Mouse (Mus musculus): Measurements from ENCODE around the gene Mxi1. TPM values are rescaled to one million over a fixed set of nuclear protein-coding genes. Genes with fewer than 3 reads are reported as not detected.

The Mxi1 gene
- polyA plus RNA-seq, 1 experiment from 2014 or later: 28.6 TPM

GRCm38 (mm10) chr19:53377652-53378051, 67.3 kb downstream of the Mxi1 start:
- H3K36me3 ChIP-seq (ENCODE audit: control insufficient read depth, insufficient read depth, low read length): peaks cover 16% of the 10 kb centered on the region; the same call in 1 of the 2 replicates

GRCm38 (mm10) chr19:53378421-53378820, 68.1 kb downstream of the Mxi1 start:
- Histone ChIP-seq H3K9ac (ENCODE audit: low read length) (no peak overlapping the region), H3K27ac (replicated peaks) (no peak overlapping the region), H3K4me1 (replicated peaks; ENCODE audit: control insufficient read depth, insufficient read depth) (no peaks in the 10 kb centered on the region), H3K36me3 (ENCODE audit: control insufficient read depth, insufficient read depth, low read length) (peaks cover 21% of the 10 kb centered on the region), H3K4me2 (replicated peaks; ENCODE audit: low read depth) (no peak overlapping the region), H3K27me3 (ENCODE audit: control insufficient read depth, insufficient read depth, low read length) (no peaks in the 10 kb centered on the region), H3K4me3 (ENCODE audit: low read depth, low read length) (no peak overlapping the region), H3K9me3 (ENCODE audit: control insufficient read depth, low read length) (no peaks in the 10 kb centered on the region)
- ATAC-seq (ENCODE audit: low FRiP score, low TSS enrichment) (peak; percentile 40; the same call in 1 of the 2 replicates), DNase-seq (ENCODE audit: low spot score) (no peak)
- WGBS: 91% methylated on average over 10 of the region's 10 CpGs
- TF ChIP-seq EP300 (optimal IDR thresholded peaks at IDR 0.05) (no peak), CTCF (IDR thresholded peaks at IDR 0.05; ENCODE audit: low read depth) (no peak)

More at GRCm38 (mm10) chr19:53377652-53378051, 67.3 kb downstream of the Mxi1 start:
- DNase-seq (ENCODE audit: low spot score): no peak
- Histone ChIP-seq H3K4me2 (replicated peaks; ENCODE audit: low read depth) (no peak overlapping the region), H3K4me3 (ENCODE audit: low read depth, low read length) (no peak overlapping the region), H3K9me3 (ENCODE audit: control insufficient read depth, low read length) (no peaks in the 10 kb centered on the region), H3K9ac (ENCODE audit: low read length) (no peak overlapping the region), H3K27me3 (ENCODE audit: control insufficient read depth, insufficient read depth, low read length) (no peaks in the 10 kb centered on the region), H3K4me1 (replicated peaks; ENCODE audit: control insufficient read depth, insufficient read depth) (no peaks in the 10 kb centered on the region), H3K27ac (replicated peaks) (no peak overlapping the region)
- ATAC-seq (ENCODE audit: low FRiP score, low TSS enrichment): no peak
- 69% methylated on average over 8 of the region's 8 CpGs for WGBS
- TF ChIP-seq CTCF (IDR thresholded peaks at IDR 0.05; ENCODE audit: low read depth) (no peak), EP300 (optimal IDR thresholded peaks at IDR 0.05) (no peak)

DNA sequence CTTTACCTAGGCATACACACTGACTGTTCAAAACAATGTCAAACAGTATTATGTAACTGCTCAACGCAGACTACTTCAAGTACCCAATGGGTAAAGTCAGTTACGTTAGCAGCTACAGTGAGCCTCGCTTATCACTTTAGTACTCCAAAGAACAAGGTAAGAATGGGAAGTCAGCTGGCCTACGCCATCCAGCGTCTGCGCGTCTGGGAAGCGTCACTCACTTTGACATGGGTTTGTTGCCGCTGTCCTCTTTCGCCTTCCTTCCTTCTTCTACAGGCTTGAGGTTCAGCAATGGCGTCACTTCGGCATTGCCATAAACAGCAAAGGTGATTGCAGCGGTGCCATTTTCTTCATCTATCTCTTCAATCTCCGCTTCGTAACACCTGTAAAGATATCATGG, 73.0 kb downstream of the Mxi1 start:
- TF ChIP-seq EP300 (optimal IDR thresholded peaks at IDR 0.05): no peak
- no peak for TF ChIP-seq CTCF (IDR thresholded peaks at IDR 0.05; ENCODE audit: low read depth)
- no peaks in the 10 kb centered on the region for H3K4me1 ChIP-seq (replicated peaks; ENCODE audit: control insufficient read depth, insufficient read depth)
- 93% methylated on average over 15 of the region's 15 CpGs for WGBS
- no peak overlapping the region for H3K27ac ChIP-seq (replicated peaks)
- H3K36me3 ChIP-seq (ENCODE audit: control insufficient read depth, insufficient read depth, low read length): peaks cover 20% of the 10 kb centered on the region
- H3K9ac ChIP-seq (ENCODE audit: low read length): no peak overlapping the region
- DNase-seq (ENCODE audit: low spot score) (no peak), ATAC-seq (ENCODE audit: low FRiP score, low TSS enrichment) (no peak)
- no peak overlapping the region for H3K4me3 ChIP-seq (ENCODE audit: low read depth, low read length)
- H3K9me3 ChIP-seq (ENCODE audit: control insufficient read depth, low read length): no peaks in the 10 kb centered on the region
- no peaks in the 10 kb centered on the region for H3K27me3 ChIP-seq (ENCODE audit: control insufficient read depth, insufficient read depth, low read length)
- H3K4me2 ChIP-seq (replicated peaks; ENCODE audit: low read depth): no peak overlapping the region

DNA sequence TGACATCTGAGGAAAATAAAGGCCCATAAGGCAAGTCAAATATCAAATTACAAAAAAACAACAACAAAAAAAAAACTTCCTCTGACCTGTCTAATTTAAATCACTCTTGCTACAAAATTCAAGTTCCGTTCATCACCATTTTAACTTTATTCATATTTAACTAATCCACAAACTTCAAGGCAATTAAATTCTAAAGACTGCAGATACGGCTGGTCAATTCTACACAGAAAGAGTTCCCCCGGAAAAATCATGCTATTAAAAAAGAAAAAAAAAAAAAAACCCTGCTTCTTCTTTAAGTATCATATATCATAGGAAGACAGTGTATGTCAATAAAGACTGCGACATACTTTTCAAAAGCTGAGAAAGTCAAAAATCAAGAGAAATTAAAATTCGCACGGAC, 79.1 kb downstream of the Mxi1 start:
- DNase-seq (ENCODE audit: low spot score) (no peak), ATAC-seq (ENCODE audit: low FRiP score, low TSS enrichment) (no peak)
- peak overlapping the region; percentile 99 for H3K4me3 ChIP-seq (ENCODE audit: low read depth, low read length)
- TF ChIP-seq EP300 (optimal IDR thresholded peaks at IDR 0.05): no peak
- no peak for TF ChIP-seq CTCF (IDR thresholded peaks at IDR 0.05; ENCODE audit: low read depth)
- H3K4me2 ChIP-seq (replicated peaks; ENCODE audit: low read depth): peak overlapping the region; percentile 71
- peak overlapping the region; percentile 99 for H3K9ac ChIP-seq (ENCODE audit: low read length)
- H3K4me1 ChIP-seq (replicated peaks; ENCODE audit: control insufficient read depth, insufficient read depth): no peaks in the 10 kb centered on the region
- H3K27me3 ChIP-seq (ENCODE audit: control insufficient read depth, insufficient read depth, low read length): no peaks in the 10 kb centered on the region
- peak overlapping the region; percentile 100 for H3K27ac ChIP-seq (replicated peaks)
- peaks cover 3% of the 10 kb centered on the region; the same call in 1 of the 2 replicates for H3K36me3 ChIP-seq (ENCODE audit: control insufficient read depth, insufficient read depth, low read length)
- H3K9me3 ChIP-seq (ENCODE audit: control insufficient read depth, low read length): no peaks in the 10 kb centered on the region
- WGBS: 13% methylated on average over 6 of the region's 6 CpGs

- Histone ChIP-seq H3K27ac (replicated peaks) (peak overlapping the region; percentile 100), H3K27me3 (ENCODE audit: control insufficient read depth, insufficient read depth, low read length) (no peaks in the 10 kb centered on the region), H3K9ac (ENCODE audit: low read length) (peak overlapping the region; percentile 99), H3K9me3 (ENCODE audit: control insufficient read depth, low read length) (no peaks in the 10 kb centered on the region), H3K36me3 (ENCODE audit: control insufficient read depth, insufficient read depth, low read length) (peaks cover 3% of the 10 kb centered on the region; the same call in 1 of the 2 replicates), H3K4me3 (ENCODE audit: low read depth, low read length) (peak overlapping the region; percentile 99), H3K4me2 (replicated peaks; ENCODE audit: low read depth) (peak overlapping the region; percentile 71), H3K4me1 (replicated peaks; ENCODE audit: control insufficient read depth, insufficient read depth) (no peaks in the 10 kb centered on the region)
- no peak for DNase-seq (ENCODE audit: low spot score)
- TF ChIP-seq EP300 (optimal IDR thresholded peaks at IDR 0.05) (no peak), CTCF (IDR thresholded peaks at IDR 0.05; ENCODE audit: low read depth) (peak; percentile 44)
- WGBS: under 1% methylated on average over 54 of the region's 59 CpGs
- ATAC-seq (ENCODE audit: low FRiP score, low TSS enrichment): peak; percentile 83
Measured at GRCm38 (mm10) chr19:53389851-53390431, 79.6 kb downstream of the Mxi1 start.

DNA sequence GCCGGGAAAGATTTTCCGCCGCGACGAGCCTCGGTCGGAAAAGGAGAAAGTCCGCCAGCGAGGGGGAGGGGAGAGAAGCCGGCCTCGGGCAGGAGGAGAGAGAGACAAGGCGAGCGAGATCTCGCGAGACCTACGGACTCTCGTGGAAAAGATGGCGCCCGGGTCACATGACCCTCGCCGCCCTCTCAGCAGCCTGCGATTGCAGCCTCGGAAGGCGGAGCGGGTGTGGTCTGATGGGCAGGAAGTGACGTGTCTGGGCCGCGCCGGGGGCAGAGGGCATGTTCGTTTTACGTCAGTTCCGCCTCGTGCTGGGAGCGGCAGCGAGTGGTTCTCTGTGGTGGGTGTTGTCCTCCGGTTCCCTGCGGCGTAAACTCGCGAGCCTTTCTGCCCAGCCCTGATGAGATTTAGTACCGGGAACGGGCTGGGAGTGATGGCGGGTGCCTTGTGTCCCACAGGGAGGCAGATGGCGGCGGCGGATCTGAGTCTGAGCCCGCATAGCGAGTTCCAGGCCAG, 80.2 kb downstream of the Mxi1 start, which contains the start of gene Smndc1:
Smndc1 (minus strand) TSS at position 84 of the 513 bp plus-strand sequence.
- ATAC-seq (ENCODE audit: low FRiP score, low TSS enrichment) (peak; percentile 96), DNase-seq (ENCODE audit: low spot score) (peak; percentile 100)
- no peaks in the 10 kb centered on the region for H3K4me1 ChIP-seq (replicated peaks; ENCODE audit: control insufficient read depth, insufficient read depth)

More for the DNA sequence above, 80.2 kb downstream of the Mxi1 start, which contains the start of gene Smndc1:
- Histone ChIP-seq H3K27ac (replicated peaks) (peak within 1 kb of the TSS; percentile 100), H3K9me3 (ENCODE audit: control insufficient read depth, low read length) (no peaks in the 10 kb centered on the region), H3K4me3 (ENCODE audit: low read depth, low read length) (peak within 1 kb of the TSS; percentile 99), H3K27me3 (ENCODE audit: control insufficient read depth, insufficient read depth, low read length) (no peaks in the 10 kb centered on the region), H3K36me3 (ENCODE audit: control insufficient read depth, insufficient read depth, low read length) (peaks cover 3% of the 10 kb centered on the region; the same call in 1 of the 2 replicates), H3K4me2 (replicated peaks; ENCODE audit: low read depth) (peak within 1 kb of the TSS; percentile 71), H3K9ac (ENCODE audit: low read length) (peak within 1 kb of the TSS; percentile 99)
- peak; percentile 96 for TF ChIP-seq EP300 (optimal IDR thresholded peaks at IDR 0.05)
- TF ChIP-seq CTCF (IDR thresholded peaks at IDR 0.05; ENCODE audit: low read depth): no peak
- WGBS: 1% methylated on average over 46 of the region's 48 CpGs
